Mouse (Mus musculus): ENCODE data around the gene Cyp2w1.

Gene Cyp2w1

DNA sequence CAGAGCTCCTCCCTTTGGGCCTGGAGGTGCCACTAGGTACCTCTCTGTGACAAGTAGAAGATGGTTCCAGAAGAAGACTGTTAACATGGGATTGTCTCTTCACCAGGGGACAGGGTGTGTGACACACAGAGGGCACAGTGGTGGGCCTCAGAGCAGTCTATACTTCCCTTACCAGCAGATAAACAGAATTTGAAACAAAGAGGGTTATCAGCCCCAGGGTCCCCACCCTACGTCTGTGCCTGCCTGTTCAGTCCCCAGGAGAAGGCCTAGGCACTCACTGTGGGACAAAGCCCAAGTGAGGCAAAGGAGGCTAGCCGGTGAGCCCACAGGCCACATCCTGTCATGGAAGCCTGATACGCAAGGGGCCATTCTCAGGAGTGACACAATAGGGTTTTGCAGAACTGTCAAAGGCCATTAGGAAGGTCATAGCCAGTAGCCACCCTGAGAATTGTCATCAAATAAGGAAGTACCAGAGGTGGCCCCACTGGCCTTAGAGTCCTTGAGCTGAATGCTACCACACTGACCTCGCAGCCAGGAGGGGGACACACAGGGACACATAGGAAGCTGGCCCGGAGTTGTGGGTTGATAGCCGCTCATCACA is 52.5 kb downstream of the Cyp2w1 start, which contains the start of gene C130050O18Rik:
Gene C130050O18Rik (plus strand): TSS at position 480 of the 601 bp plus-strand sequence.
- no peak for DNase-seq (ENCODE audit: low read depth)

DNA sequence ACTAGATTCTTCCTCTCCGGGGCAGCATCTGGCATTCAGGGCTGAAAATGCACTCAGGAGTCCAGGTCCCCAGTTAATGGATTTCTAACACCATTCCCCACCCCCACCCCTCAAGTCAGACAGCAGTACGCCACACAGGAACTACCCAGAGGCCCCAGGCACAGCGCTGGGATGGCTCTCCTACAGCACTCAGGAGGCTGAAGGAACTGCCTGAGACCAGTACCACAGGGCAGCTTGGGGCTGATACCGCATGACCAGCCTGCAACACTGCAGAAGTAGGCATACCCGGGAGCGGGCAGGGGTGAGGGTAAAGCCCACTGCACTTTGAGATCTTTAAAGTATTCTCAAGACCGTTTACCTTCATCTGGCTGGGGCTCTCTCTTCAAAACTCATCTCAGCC is 53.1 kb downstream of the Cyp2w1 start:
- DNase-seq (ENCODE audit: low read depth): no peak

DNA sequence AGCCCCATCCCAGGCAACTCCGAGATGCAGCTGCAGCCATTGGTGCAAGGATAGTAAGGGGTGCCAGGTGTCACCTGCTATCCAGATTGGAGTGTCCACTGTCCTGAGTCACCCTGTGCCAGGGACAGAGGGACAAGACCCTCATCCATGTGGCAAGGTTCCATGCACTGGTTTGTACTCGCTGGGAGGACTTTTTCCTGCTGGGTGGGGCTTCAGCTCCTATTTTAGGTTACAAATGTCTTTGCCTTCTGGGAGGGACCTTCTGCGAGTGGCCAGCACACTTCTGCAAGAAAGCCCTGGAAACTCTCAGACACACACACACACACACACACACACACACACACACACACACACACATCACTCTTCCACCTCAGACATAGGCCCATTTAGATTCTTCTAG is 53.5 kb downstream of the Cyp2w1 start:
- no peak for DNase-seq (ENCODE audit: low read depth)
